Mouse (Mus musculus) stomach, postnatal 0 days (tissue): ENCODE data around the gene BC034090.

Experiments used
- CTCF ChIP-seq: IDR thresholded peaks from 2 replicates; pipeline ENCODE4 v1.5.1; 2016; ENCODE audit warnings: antibody characterized with exemption, low read depth, mild to moderate bottlenecking, moderate library complexity
- EP300 ChIP-seq: optimal IDR thresholded peaks from 2 replicates; pipeline ENCODE3; 2016; ENCODE audit warnings: antibody characterized with exemption

- TF ChIP-seq CTCF (no peak), EP300 (no peak)
Observed at GRCm38 (mm10) chr1:155174424-155174823, 69.8 kb downstream of the BC034090 start.
